Mouse (Mus musculus) R1 (cell line): Measurements from ENCODE around the gene Twf2.

Experiments
- DNase-seq: peaks from one replicate; pipeline ENCODE4 v3.0.0-alpha.2; 2018; ENCODE audit warnings: low read depth, low spot score

Gene Twf2

DNA sequence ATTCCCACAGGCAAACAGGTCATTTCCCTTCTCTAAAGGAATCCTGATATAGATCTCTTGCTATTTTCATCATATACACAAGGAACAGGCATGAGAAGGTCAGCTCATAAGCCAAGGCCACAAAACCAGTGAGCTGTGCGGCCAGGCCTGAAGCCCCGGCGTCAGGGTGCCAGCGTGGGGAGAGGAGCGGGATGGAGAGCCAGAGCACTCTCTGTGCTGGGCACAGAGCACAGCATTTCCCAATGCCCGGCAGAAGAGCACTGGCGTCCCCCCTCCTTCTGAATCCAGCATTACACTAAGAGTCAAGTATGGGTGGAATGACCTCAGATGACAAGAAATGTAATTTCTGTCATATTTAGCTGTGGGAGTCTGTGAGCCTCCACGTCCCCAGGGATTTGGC lies 34.5 kb downstream of the Twf2 start:
- no peak for DNase-seq

DNA sequence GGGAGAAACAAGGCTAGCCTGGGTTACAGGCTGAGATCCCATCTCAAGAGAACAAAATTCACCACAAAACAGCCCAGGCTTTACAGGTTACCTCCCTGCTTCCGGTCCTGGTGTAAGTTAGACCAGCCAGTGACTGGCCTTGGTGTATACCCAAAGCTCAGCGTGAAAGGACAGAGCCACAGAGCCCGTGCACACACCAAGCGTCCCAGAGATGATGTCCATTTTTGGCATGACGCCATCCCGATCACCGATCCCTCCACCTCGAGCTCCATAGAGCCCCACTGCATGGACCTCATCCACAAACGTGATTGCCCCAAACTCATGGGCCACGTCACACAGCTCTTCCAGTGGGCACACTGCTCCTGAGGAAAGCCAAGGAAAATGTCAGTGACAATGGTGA lies 35.0 kb downstream of the Twf2 start:
- DNase-seq: no peak

DNA sequence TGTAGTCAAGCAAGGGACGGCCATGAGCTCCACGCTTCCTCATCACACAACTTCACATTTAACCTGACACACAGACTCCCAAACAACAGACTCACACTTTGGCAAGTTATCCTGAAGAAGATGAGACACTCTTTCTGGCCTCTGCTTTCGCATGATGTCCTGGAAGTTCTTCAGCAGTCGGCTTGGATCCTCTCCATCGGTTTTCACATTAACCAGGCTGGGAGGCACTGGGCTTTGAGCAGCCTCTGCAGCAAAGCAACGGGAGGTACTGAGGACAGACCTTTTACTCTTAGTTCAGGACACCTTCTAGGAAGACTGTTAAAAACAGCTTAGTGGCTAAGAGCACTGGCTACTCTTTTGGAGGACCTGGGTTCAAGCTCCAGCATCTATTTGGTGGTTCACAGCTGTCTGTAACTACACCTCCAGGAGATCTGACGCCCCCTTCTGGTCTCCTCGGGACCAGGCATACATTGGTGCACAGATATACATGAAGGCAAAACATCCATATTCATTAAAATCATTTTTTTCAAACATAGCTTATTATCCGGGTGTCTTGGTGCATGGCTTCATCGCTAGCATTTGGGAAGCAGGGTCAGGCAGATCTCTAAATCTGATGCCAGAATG lies 38.7 kb downstream of the Twf2 start:
- DNase-seq: peak; percentile 34

DNA sequence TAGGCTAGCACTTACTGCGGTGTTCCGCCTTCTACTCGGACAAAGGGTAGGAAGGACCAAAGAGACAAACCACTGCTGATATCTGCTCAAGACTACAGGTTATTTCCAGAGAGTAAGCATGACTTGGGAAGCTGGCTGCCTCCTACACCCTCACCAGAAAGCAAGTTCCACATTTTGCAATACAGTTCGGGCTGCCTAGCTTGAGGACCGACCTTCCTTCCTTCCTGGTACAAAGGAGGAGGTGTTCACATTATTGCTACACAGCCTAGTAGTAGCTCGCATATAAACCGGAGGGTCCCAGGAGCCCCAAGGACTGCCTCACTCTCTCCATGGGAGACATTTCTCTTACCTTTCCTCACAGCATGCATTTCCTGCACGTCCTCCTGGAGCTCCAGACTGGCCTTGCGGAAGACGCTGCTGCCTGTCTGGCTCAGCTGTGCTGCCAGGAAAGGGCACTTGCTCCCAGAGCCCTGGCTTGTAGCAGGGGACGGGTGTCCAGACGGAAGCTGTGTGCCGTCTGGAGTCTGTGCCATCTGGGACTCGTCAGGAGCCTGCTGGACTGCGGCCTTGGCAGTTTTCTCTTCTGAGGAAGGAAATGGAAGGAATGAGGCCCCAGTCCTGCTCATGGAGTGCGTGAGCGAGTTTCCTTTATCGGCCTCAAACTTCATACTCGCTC lies 40.0 kb downstream of the Twf2 start:
- DNase-seq: no peak

DNA sequence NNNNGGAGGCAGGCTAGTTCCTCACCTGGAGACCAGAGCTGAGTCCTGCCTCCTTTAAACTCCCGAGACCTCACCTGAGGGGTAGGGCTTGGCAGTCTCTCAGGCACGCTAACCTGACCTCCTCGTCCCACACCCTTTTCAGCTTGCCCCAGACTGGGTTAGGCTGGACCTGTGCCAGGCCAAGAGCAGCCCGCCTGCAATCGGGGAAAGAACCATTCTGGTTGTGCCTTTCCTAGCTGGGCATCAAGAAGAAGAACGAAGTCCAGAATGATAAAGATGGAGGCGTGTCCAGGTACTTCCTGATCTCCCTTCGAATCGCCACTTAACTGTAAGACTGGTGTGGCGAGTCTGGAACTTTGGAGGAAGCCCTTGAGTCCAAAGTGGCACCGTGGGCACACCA lies 46.6 kb downstream of the Twf2 start:
- no peak for DNase-seq

DNA sequence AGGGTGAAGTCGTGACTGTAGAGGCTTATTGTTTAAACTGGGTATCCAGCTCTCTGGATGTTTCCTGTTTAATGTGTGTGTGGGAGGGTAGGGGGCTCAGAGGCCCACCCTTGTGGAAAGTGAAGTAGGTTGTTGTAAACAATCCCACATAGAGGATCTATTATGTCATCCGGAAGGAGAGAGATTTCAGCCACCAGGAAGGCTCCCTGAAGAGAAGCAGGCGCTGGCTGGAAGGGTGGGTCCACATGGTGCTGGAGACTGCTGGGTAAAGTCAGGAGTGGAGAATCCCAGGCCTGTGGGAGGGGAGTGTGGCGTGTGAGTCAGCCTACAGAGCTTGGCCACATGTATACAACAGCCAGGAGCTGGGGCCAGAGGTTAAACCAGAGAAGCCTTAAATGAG lies 47.3 kb downstream of the Twf2 start:
- peak; percentile 37 for DNase-seq

DNA sequence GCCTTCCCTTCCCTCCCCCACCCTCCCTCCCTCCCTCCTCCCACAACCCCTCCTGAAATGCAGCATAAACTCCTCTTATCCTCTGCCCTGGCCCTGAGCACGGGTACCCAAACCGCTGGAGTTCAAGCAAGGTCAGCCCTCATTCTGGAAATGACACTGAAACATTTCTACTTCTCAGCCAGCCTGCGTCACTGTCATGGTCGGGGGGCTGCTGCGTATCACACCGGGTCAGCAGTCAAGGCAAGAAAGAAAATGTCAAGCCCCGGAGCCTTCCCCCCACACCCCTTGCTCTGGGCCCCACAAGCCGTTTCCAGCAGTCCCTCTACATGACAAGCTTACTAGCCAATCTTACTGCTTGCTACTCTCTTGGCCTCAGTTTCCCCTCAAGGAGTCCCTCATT lies 48.2 kb downstream of the Twf2 start:
- no peak for DNase-seq

DNA sequence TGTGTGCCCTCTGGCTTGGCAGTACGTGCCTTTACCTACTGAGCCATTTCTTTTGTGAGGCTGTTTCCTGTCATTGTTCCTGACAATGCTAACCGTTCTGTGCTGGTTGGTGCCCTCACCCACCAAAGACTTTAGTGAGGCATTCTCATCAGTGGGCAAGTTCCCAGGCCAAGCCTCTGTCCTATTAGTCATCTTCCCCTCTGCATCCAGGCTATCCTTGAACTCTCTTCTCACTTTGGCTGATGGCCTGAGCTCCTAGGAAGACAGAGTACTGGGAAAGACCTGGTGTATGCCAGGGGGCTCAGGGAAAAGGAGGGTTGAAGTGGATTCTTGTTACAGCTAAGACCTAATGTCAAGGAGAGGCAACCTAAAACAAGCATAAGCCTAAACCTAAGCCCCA lies 51.1 kb downstream of the Twf2 start:
- no peak for DNase-seq

DNA sequence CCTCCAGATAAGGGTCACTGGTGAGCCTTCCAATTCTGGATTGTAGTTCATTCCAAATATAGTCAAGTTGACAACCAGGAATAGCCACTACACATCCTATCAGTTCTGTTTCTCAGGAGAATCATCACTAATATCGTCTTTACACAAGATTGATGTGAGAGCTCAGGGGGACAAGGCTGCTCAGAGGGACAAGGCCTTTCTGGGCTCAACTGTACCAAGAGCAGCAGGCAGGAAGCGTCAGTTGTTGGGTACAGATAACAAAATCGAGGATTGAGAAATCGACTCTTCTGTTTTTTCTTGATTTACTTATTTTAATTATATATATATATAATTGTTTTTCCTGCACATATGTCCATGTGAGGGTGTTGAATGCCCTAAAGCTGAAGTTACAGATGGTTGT lies 55.5 kb downstream of the Twf2 start:
- no peak for DNase-seq

DNA sequence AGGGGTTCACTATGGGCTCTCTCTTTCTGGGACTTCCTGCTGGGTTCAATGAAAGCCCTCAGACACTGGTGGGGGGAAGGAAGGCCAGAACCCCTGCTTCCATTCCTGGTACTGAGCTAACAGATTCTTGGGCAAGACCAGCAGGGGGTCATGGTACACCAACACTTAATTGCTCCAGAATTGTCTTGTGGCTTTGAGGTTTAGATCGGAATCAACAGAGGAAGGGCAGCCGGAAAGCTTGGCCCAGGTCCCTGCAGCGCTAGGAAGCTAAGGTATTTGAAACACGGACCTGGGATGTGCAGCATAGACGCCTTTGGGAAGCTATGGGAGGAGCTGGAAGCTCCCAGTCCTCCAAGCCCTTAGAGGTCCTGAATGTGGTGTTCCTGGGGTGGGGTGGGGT lies 56.1 kb downstream of the Twf2 start:
- DNase-seq: peak; percentile 56

DNA sequence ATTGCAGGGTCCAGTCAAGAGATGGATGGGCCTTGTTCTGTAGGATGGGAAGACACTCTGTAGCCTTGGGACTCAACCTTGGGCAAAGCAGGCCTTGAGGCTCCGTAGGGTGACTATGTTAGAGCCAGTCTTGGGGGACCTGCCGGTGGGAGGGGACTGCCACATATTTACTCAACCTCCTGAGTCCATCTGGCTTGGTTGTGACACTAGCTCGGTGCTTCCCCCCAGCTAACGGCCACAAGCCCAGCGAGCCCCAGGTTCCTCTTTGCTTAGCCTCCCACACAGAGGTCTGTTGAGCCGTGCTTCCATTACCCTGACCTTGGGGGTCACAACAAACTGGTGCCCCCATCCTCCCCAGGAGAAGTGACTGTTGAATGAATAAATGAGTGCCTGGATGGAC lies 58.1 kb downstream of the Twf2 start:
- no peak for DNase-seq

DNA sequence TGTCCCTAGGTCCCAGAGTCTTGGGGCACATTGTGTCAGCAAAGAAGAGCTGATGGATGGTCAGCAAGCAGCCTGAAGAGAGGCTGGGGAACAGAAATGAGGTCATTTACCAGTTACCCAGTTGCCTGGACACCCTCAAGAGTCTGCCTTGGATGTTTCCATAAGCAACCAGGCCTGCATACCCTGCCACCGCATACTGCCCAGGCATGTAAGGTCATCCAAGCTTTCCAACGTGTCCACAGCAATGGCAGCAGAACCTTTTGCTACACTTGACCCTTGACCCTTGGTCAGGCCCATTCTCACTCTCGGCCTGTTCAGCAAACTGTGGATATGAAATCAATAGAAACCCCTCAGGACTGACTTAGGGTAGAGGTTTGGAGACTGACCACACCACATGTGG lies 58.6 kb downstream of the Twf2 start:
- DNase-seq: no peak

DNA sequence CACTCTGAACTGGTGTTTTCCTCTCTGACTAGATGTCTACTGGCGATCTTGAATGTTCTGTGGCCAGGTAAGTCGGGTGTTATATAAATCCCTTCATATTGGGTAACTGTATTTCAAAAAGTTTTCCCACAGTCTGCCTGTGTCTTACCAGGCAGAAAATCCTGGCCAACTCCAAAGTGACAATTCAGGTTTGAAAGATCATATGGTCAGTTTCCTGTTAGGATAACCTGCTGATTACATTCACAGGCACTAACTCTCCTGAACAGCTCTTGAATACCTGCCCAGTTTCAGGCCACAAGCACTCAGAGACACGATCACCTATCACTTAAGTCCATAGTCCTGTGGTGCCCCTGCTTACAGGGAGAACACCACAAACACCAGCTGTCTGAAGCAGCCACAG lies 59.2 kb downstream of the Twf2 start:
- no peak for DNase-seq

DNA sequence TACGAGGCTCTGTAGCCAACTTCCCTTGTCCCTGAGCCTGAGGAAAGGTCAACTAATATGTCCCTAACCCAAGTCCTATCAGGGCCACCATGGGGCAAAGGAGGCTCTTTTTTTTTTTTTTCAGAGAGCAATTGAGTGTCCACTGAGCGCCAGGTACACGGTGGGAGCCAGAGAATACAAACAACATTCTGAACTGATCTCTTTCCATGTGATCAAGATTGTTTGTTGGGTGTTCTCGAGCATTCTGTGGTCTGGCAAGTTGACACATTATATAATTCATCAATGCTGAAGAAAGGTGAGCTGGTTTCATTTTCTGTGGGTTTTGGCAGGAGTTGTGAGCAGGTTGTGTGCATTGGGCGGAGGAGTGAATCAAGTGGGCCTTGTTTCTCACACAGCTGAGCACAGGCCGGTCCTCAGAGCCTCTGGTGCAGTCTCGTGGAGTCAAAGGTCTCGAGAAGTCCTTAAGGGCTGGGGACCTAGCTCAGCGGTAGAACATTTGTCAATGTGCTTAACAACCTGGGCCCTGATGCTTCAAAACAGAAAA lies 60.5 kb downstream of the Twf2 start:
- no peak for DNase-seq
